ENCODE assay signal across 23 mouse cellular contexts in genomic region chr8:46276939-46277338, GRCm38 (mm10). TPM values are rescaled to one million over a fixed set of nuclear protein-coding genes. Genes with fewer than 3 reads are reported as not detected.
"Had no signal": no experiment of that assay in that cellular context is flagged by ENCODE, and none has a peak within 500 bp of the region (broad histone marks: within the 10 kb centered on the region; RNA-seq: fewer than 3 reads in every experiment).

No protein-coding gene starts in this region.

- H3K36me3 ChIP-seq: lung, embryonic 15.5 days; midbrain, embryonic 13.5 days; midbrain, embryonic 15.5 days; neural tube, embryonic 12.5 days; stomach, embryonic 15.5 days had no signal

- H3K27ac ChIP-seq: lung, embryonic 15.5 days; macrophage; midbrain, embryonic 13.5 days; midbrain, embryonic 15.5 days; neural tube, embryonic 12.5 days; stomach, embryonic 15.5 days; stomach, postnatal 0 days had no signal

- H3K9me3 ChIP-seq: lung, embryonic 15.5 days; midbrain, embryonic 13.5 days; midbrain, embryonic 15.5 days; neural tube, embryonic 12.5 days; stomach, embryonic 15.5 days had no signal

- H3K4me3 ChIP-seq: lung, embryonic 15.5 days; megakaryocyte, embryonic 14.5 days; midbrain, embryonic 13.5 days; midbrain, embryonic 15.5 days; neural tube, embryonic 12.5 days; stomach, embryonic 15.5 days had no signal

- H3K9ac ChIP-seq: lung, embryonic 15.5 days; midbrain, embryonic 13.5 days; midbrain, embryonic 15.5 days; neural tube, embryonic 12.5 days; stomach, embryonic 15.5 days had no signal

- H3K27me3 ChIP-seq: lung, embryonic 15.5 days; midbrain, embryonic 15.5 days; neural tube, embryonic 12.5 days; stomach, embryonic 15.5 days had no signal

- ATAC-seq: lung, postnatal 0 days; midbrain, embryonic 13.5 days; midbrain, embryonic 15.5 days had no signal

- DNase-seq: lung, adult 2 months; lung, postnatal 14 days; lung, postnatal 36 days; right cerebral cortex, postnatal 14 days; thymus, adult 2 months; thymus, postnatal 25 days; thymus, postnatal 4 days had no signal

- H3K4me2 ChIP-seq: lung, embryonic 15.5 days; midbrain, embryonic 11.5 days; midbrain, embryonic 13.5 days; midbrain, embryonic 15.5 days; neural tube, embryonic 12.5 days; stomach, embryonic 15.5 days had no signal

- H3K4me1 ChIP-seq: midbrain, embryonic 13.5 days; midbrain, embryonic 15.5 days; neural tube, embryonic 12.5 days; stomach, embryonic 15.5 days had no signal

RNA-seq across cellular contexts. Expression of gene Helt, which starts 17.5 kb away (rescaled TPM):
- total RNA-seq: megakaryocyte progenitor cell, adult 5-6 weeks; monocyte, adult 5-6 weeks; neutrophil, adult 5-6 weeks had no signal
- polyA plus RNA-seq: lung, adult 2 months; lung, embryonic 15.5 days; lung, postnatal 0 days; macrophage; neural tube, embryonic 14.5 days; spleen, adult 2 months; stomach, postnatal 0 days; thymus, adult 2 months; urinary bladder, adult 2 months had no signal
